Mouse (Mus musculus): Measurements from ENCODE around the gene Nlk. TPM values are rescaled to one million over a fixed set of nuclear protein-coding genes. Genes with fewer than 3 reads are reported as not detected.

Gene Nlk
- polyA plus RNA-seq, 2 experiments, result 3.2 to 4.4 TPM

DNA sequence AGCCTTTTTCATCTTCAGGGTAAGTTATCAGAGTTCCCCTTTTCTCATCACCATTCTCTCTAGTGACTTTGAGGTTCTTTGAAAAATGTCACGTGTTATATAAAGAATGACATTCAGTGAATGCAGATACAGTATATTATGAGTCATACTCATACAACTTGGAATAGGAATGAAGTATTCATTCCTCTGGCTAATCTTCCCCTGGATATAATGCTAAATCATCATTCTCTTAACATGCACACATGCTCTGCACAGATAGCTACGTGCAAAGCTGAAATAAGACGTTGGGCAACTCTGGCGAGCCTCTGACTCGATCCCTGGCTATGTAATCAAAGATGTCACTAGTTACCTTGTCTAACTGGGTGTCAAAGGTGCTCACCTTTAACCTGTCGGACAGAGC lies 125.3 kb downstream of the Nlk start:
- TF ChIP-seq CTCF (IDR thresholded peaks at IDR 0.05; ENCODE audit: low read depth) (no peak), EP300 (IDR thresholded peaks at IDR 0.05; ENCODE audit: low read depth) (no peak)
- ATAC-seq (ENCODE audit: insufficient read depth) (no peak), DNase-seq (ENCODE audit: low read depth in 3 of 3, low spot score in 3 of 3) (no peak)
- WGBS (ENCODE audit: insufficient replicate concordance), result 45% methylated on average over 6 of the region's 6 CpGs
- no peak overlapping the region for H3K4me2 ChIP-seq (ENCODE audit: low read depth)
- H3K9ac ChIP-seq (replicated peaks), result no peak overlapping the region
- no peak overlapping the region for H3K4me3 ChIP-seq (ENCODE audit: insufficient read depth in 1 of 2, low read depth in 2 of 2, low read length in 2 of 2)
- H3K4me1 ChIP-seq (replicated peaks; ENCODE audit: control insufficient read depth in 2 of 2, insufficient read depth in 2 of 2, low read length in 1 of 2), result peaks cover 0 to 8% of the 10 kb centered on the region in 2 experiments; a peak in 2 of 4 replicates
- no peak overlapping the region for H3K27ac ChIP-seq
- H3K27me3 ChIP-seq (ENCODE audit: control insufficient read depth, insufficient read depth, low read length), result no peaks in the 10 kb centered on the region
- no peaks in the 10 kb centered on the region for H3K36me3 ChIP-seq (replicated peaks; ENCODE audit: control insufficient read depth, insufficient read depth, low read depth)
- H3K9me3 ChIP-seq (ENCODE audit: control insufficient read depth, low read length), result no peaks in the 10 kb centered on the region

DNA sequence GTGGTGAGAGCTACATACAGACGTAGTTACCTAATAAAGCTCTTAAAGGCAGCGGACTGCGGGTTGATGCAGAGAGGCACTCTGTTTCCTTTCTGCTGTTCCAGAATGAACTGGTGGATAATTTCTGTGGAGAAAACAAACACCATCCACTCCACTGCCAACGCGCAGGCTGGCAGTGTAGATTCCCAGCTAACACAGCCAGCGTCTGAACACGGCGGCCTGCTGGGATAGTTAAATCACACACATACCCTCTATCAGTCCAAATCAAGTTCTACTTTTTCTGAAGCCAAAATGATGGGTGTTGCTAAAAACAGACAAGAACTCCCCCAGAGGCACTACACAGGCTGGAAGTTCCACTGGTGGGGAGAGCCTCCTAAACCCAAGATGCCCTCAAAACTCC lies 125.7 kb downstream of the Nlk start:
- no peak overlapping the region for H3K4me3 ChIP-seq (ENCODE audit: insufficient read depth in 1 of 2, low read depth in 2 of 2, low read length in 2 of 2)
- no peaks in the 10 kb centered on the region for H3K27me3 ChIP-seq (ENCODE audit: control insufficient read depth, insufficient read depth, low read length)
- peaks cover 0 to 10% of the 10 kb centered on the region in 2 experiments; a peak in 2 of 4 replicates for H3K4me1 ChIP-seq (replicated peaks; ENCODE audit: control insufficient read depth in 2 of 2, insufficient read depth in 2 of 2, low read length in 1 of 2)
- H3K4me2 ChIP-seq (ENCODE audit: low read depth), result no peak overlapping the region
- H3K9ac ChIP-seq (replicated peaks), result no peak overlapping the region
- 88% methylated on average over 8 of the region's 8 CpGs for WGBS (ENCODE audit: insufficient replicate concordance)
- DNase-seq (ENCODE audit: low read depth in 3 of 3, low spot score in 3 of 3) (no peak), ATAC-seq (ENCODE audit: insufficient read depth) (no peak)
- no peak for TF ChIP-seq CTCF (IDR thresholded peaks at IDR 0.05; ENCODE audit: low read depth)
- no peak for TF ChIP-seq EP300 (IDR thresholded peaks at IDR 0.05; ENCODE audit: low read depth)
- H3K36me3 ChIP-seq (replicated peaks; ENCODE audit: control insufficient read depth, insufficient read depth, low read depth), result no peaks in the 10 kb centered on the region
- H3K9me3 ChIP-seq (ENCODE audit: control insufficient read depth, low read length), result no peaks in the 10 kb centered on the region
- no peak overlapping the region for H3K27ac ChIP-seq

DNA sequence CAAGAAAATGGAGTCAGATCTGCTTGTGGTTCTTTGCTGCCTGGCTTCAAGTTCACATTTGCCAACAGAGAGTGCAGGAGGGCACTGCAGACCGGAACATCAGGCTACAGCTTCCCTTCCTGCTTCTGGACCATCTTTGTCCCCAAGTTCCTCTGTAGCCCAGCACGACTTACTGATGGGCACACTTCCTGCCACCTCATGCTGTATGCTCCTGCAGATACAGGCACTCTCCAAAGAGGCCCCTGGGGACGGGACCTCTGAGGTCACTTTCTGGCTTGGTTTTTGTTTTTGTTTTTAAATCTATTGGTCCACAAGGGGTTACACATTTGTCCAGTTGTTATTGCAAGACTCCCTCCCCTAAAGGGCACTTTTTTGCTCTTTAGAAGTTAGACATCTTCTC lies 127.4 kb downstream of the Nlk start:
- no peaks in the 10 kb centered on the region for H3K36me3 ChIP-seq (replicated peaks; ENCODE audit: control insufficient read depth, insufficient read depth, low read depth)
- no peak for ATAC-seq (ENCODE audit: insufficient read depth)
- no peak overlapping the region for H3K4me3 ChIP-seq (ENCODE audit: insufficient read depth in 1 of 2, low read depth in 2 of 2, low read length in 2 of 2)
- DNase-seq (ENCODE audit: low read depth in 3 of 3, low spot score in 3 of 3), result no peak
- H3K9me3 ChIP-seq (ENCODE audit: control insufficient read depth, low read length), result no peaks in the 10 kb centered on the region
- peaks cover 0 to 9% of the 10 kb centered on the region in 2 experiments; a peak in 2 of 4 replicates for H3K4me1 ChIP-seq (replicated peaks; ENCODE audit: control insufficient read depth in 2 of 2, insufficient read depth in 2 of 2, low read length in 1 of 2)
- H3K9ac ChIP-seq (replicated peaks), result no peak overlapping the region
- TF ChIP-seq EP300 (IDR thresholded peaks at IDR 0.05; ENCODE audit: low read depth) (no peak), CTCF (IDR thresholded peaks at IDR 0.05; ENCODE audit: low read depth) (no peak)
- no peak overlapping the region for H3K27ac ChIP-seq
- WGBS (ENCODE audit: insufficient replicate concordance), result 35% methylated on average over 3 of the region's 3 CpGs
- H3K27me3 ChIP-seq (ENCODE audit: control insufficient read depth, insufficient read depth, low read length), result no peaks in the 10 kb centered on the region
- no peak overlapping the region for H3K4me2 ChIP-seq (ENCODE audit: low read depth)

DNA sequence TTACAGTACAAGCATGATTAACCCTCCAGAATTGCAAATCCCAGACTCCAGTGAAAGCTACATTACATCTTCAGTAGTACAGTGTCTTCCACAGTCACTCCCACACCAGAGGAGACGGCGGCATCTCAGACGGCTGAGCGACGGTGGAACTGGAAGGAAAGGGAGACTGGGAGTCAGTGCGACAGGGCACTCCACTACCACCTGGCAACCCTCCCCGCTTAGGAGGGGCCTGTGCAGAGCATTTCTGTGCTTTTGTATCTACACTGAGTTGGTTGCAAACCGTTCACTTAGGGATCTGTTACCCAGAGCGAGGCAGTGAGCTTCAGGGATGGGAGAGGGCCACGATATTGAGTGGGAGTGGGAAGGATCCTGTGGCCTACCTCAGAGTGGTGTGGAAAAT lies 128.3 kb downstream of the Nlk start:
- no peak for TF ChIP-seq EP300 (IDR thresholded peaks at IDR 0.05; ENCODE audit: low read depth)
- no peak for TF ChIP-seq CTCF (IDR thresholded peaks at IDR 0.05; ENCODE audit: low read depth)
- H3K27ac ChIP-seq, result no peak overlapping the region
- ATAC-seq (ENCODE audit: insufficient read depth) (no peak), DNase-seq (ENCODE audit: low read depth in 3 of 3, low spot score in 3 of 3) (no peak)
- H3K4me2 ChIP-seq (ENCODE audit: low read depth), result no peak overlapping the region
- WGBS (ENCODE audit: insufficient replicate concordance), result 78% methylated on average over 10 of the region's 10 CpGs
- no peaks in the 10 kb centered on the region for H3K36me3 ChIP-seq (replicated peaks; ENCODE audit: control insufficient read depth, insufficient read depth, low read depth)
- peaks cover 0 to 7% of the 10 kb centered on the region in 2 experiments; a peak in 2 of 4 replicates for H3K4me1 ChIP-seq (replicated peaks; ENCODE audit: control insufficient read depth in 2 of 2, insufficient read depth in 2 of 2, low read length in 1 of 2)
- H3K4me3 ChIP-seq (ENCODE audit: insufficient read depth in 1 of 2, low read depth in 2 of 2, low read length in 2 of 2), result no peak overlapping the region
- no peaks in the 10 kb centered on the region for H3K9me3 ChIP-seq (ENCODE audit: control insufficient read depth, low read length)
- no peak overlapping the region for H3K9ac ChIP-seq (replicated peaks)
- H3K27me3 ChIP-seq (ENCODE audit: control insufficient read depth, insufficient read depth, low read length), result no peaks in the 10 kb centered on the region

DNA sequence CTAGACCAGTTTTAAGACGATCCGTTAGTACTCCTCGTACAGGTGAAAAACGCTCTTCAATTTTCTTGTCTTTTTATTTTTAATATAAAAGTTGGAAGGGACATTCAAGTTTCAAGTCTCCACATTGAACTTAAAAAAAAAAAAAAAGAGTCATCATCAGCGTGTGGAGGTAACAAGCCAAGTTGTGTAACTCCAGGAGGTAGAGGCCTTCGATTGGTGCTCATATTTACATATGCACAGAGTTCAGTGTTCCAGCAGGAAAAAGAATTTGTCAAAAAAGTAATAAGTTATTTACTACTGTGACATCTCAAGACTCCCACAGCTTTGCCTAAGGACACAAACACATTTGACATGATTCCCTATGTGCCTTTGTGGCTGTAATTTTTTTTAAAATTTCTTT lies 129.6 kb downstream of the Nlk start:
- H3K9ac ChIP-seq (replicated peaks), result no peak overlapping the region
- no peaks in the 10 kb centered on the region for H3K27me3 ChIP-seq (ENCODE audit: control insufficient read depth, insufficient read depth, low read length)
- TF ChIP-seq CTCF (IDR thresholded peaks at IDR 0.05; ENCODE audit: low read depth), result no peak
- TF ChIP-seq EP300 (IDR thresholded peaks at IDR 0.05; ENCODE audit: low read depth), result no peak
- DNase-seq (ENCODE audit: low read depth in 3 of 3, low spot score in 3 of 3) (no peak), ATAC-seq (ENCODE audit: insufficient read depth) (no peak)
- no peak overlapping the region for H3K27ac ChIP-seq
- H3K4me3 ChIP-seq (ENCODE audit: insufficient read depth in 1 of 2, low read depth in 2 of 2, low read length in 2 of 2), result no peak overlapping the region
- no peaks in the 10 kb centered on the region for H3K36me3 ChIP-seq (replicated peaks; ENCODE audit: control insufficient read depth, insufficient read depth, low read depth)
- peaks cover 0 to 7% of the 10 kb centered on the region in 2 experiments; a peak in 2 of 4 replicates for H3K4me1 ChIP-seq (replicated peaks; ENCODE audit: control insufficient read depth in 2 of 2, insufficient read depth in 2 of 2, low read length in 1 of 2)
- H3K9me3 ChIP-seq (ENCODE audit: control insufficient read depth, low read length), result no peaks in the 10 kb centered on the region
- H3K4me2 ChIP-seq (ENCODE audit: low read depth), result no peak overlapping the region
- 65% methylated on average over 6 of the region's 6 CpGs for WGBS (ENCODE audit: insufficient replicate concordance)

Data from liver, embryonic 14.5 days (tissue).